Mouse (Mus musculus): Measurements from ENCODE around the gene Ptbp3. TPM values are rescaled to one million over a fixed set of nuclear protein-coding genes. Genes with fewer than 3 reads are reported as not detected.
A peak's percentile ranks its signal among the peaks of the same experiment; 100 is the strongest.

The Ptbp3 gene
- polyA plus RNA-seq, 1 experiment from 2014 or later, result 36.3 TPM

- Histone ChIP-seq H3K36me3 (replicated peaks; ENCODE audit: insufficient read depth, low read length) (no peaks in the 10 kb centered on the region), H3K27me3 (ENCODE audit: insufficient read depth, low read length) (no peaks in the 10 kb centered on the region), H3K9ac (replicated peaks) (peak overlapping the region; percentile 99), H3K27ac (ENCODE audit: low read depth) (peak overlapping the region; percentile 100), H3K4me2 (ENCODE audit: low read depth, low read length) (peak overlapping the region; percentile 97), H3K9me3 (ENCODE audit: low read length) (no peaks in the 10 kb centered on the region), H3K4me1 (ENCODE audit: insufficient read depth) (peaks cover 18% of the 10 kb centered on the region), H3K4me3 (ENCODE audit: low read depth, low read length) (peak overlapping the region; percentile 97)
- DNase-seq (no peak), ATAC-seq (no peak)
- TF ChIP-seq EP300 (IDR thresholded peaks at IDR 0.05; ENCODE audit: low read depth) (0 out of 2 replicates have a peak, but pooled peaks have one; percentile 6), CTCF (IDR thresholded peaks at IDR 0.05; ENCODE audit: low read depth) (no peak)
- 1% methylated on average over 18 of the region's 18 CpGs for WGBS (ENCODE audit: insufficient replicate concordance)
Observed at GRCm38 (mm10) chr4:59548011-59548559, 1.1 kb downstream of the Ptbp3 start.

GRCm38 (mm10) chr4:59547136-59547889 lies 1.9 kb downstream of the Ptbp3 start:
- peak; percentile 55 for DNase-seq
- 10% methylated on average over 11 of the region's 11 CpGs for WGBS (ENCODE audit: insufficient replicate concordance)
- Histone ChIP-seq H3K36me3 (replicated peaks; ENCODE audit: insufficient read depth, low read length) (no peaks in the 10 kb centered on the region), H3K27me3 (ENCODE audit: insufficient read depth, low read length) (no peaks in the 10 kb centered on the region), H3K27ac (ENCODE audit: low read depth) (peak overlapping the region; percentile 100), H3K4me2 (ENCODE audit: low read depth, low read length) (peak overlapping the region; percentile 97), H3K9ac (replicated peaks) (peak overlapping the region; percentile 99), H3K4me1 (ENCODE audit: insufficient read depth) (peaks cover 18% of the 10 kb centered on the region), H3K4me3 (ENCODE audit: low read depth, low read length) (peak overlapping the region; percentile 97), H3K9me3 (ENCODE audit: low read length) (no peaks in the 10 kb centered on the region)
- TF ChIP-seq EP300 (IDR thresholded peaks at IDR 0.05; ENCODE audit: low read depth), result no peak
- TF ChIP-seq CTCF (IDR thresholded peaks at IDR 0.05; ENCODE audit: low read depth), result no peak
- ATAC-seq, result no peak

- no peak for ATAC-seq
- Histone ChIP-seq H3K4me3 (ENCODE audit: low read depth, low read length) (peak overlapping the region; percentile 97), H3K36me3 (replicated peaks; ENCODE audit: insufficient read depth, low read length) (no peaks in the 10 kb centered on the region), H3K9ac (replicated peaks) (peak overlapping the region; percentile 99), H3K4me1 (ENCODE audit: insufficient read depth) (peaks cover 18% of the 10 kb centered on the region), H3K27me3 (ENCODE audit: insufficient read depth, low read length) (no peaks in the 10 kb centered on the region), H3K9me3 (ENCODE audit: low read length) (no peaks in the 10 kb centered on the region), H3K4me2 (ENCODE audit: low read depth, low read length) (peak overlapping the region; percentile 97), H3K27ac (ENCODE audit: low read depth) (peak overlapping the region; percentile 100)
- no peak for DNase-seq
- 22% methylated on average over 7 of the region's 7 CpGs for WGBS (ENCODE audit: insufficient replicate concordance)
- TF ChIP-seq CTCF (IDR thresholded peaks at IDR 0.05; ENCODE audit: low read depth) (no peak), EP300 (IDR thresholded peaks at IDR 0.05; ENCODE audit: low read depth) (no peak)
Observed at GRCm38 (mm10) chr4:59546285-59547071, 2.7 kb downstream of the Ptbp3 start.

- Histone ChIP-seq H3K27me3 (ENCODE audit: insufficient read depth, low read length) (no peaks in the 10 kb centered on the region), H3K4me1 (ENCODE audit: insufficient read depth) (peaks cover 19% of the 10 kb centered on the region), H3K27ac (ENCODE audit: low read depth) (no peak overlapping the region), H3K36me3 (replicated peaks; ENCODE audit: insufficient read depth, low read length) (no peaks in the 10 kb centered on the region), H3K9me3 (ENCODE audit: low read length) (no peaks in the 10 kb centered on the region), H3K4me2 (ENCODE audit: low read depth, low read length) (0 out of 2 replicates have a peak overlapping the region, but pooled peaks have one; percentile 0), H3K4me3 (ENCODE audit: low read depth, low read length) (no peak overlapping the region), H3K9ac (replicated peaks) (no peak overlapping the region)
- TF ChIP-seq CTCF (IDR thresholded peaks at IDR 0.05; ENCODE audit: low read depth), result no peak
- no peak for TF ChIP-seq EP300 (IDR thresholded peaks at IDR 0.05; ENCODE audit: low read depth)
- 59% methylated on average over 2 of the region's 2 CpGs for WGBS (ENCODE audit: insufficient replicate concordance)
- DNase-seq, result no peak
- ATAC-seq, result no peak
Observed at GRCm38 (mm10) chr4:59544654-59545053, 4.5 kb downstream of the Ptbp3 start.

- no peak for TF ChIP-seq EP300 (IDR thresholded peaks at IDR 0.05; ENCODE audit: low read depth)
- TF ChIP-seq CTCF (IDR thresholded peaks at IDR 0.05; ENCODE audit: low read depth), result peak; percentile 58
- no peak overlapping the region for H3K4me2 ChIP-seq (ENCODE audit: low read depth, low read length)
Observed at GRCm38 (mm10) chr4:59543006-59543405, 6.2 kb downstream of the Ptbp3 start.

GRCm38 (mm10) chr4:59536281-59536680 lies 12.9 kb downstream of the Ptbp3 start:
- no peaks in the 10 kb centered on the region for H3K9me3 ChIP-seq (ENCODE audit: low read length)
- no peak overlapping the region for H3K27ac ChIP-seq (ENCODE audit: low read depth)
- no peaks in the 10 kb centered on the region for H3K27me3 ChIP-seq (ENCODE audit: insufficient read depth, low read length)
- WGBS (ENCODE audit: insufficient replicate concordance), result 73% methylated on average over 1 of the region's 1 CpGs
- ATAC-seq (no peak), DNase-seq (no peak)
- H3K4me2 ChIP-seq (ENCODE audit: low read depth, low read length), result no peak overlapping the region
- H3K4me3 ChIP-seq (ENCODE audit: low read depth, low read length), result no peak overlapping the region
- H3K36me3 ChIP-seq (replicated peaks; ENCODE audit: insufficient read depth, low read length), result peaks cover 4% of the 10 kb centered on the region; the same call in 1 of the 2 replicates
- peaks cover 43% of the 10 kb centered on the region for H3K4me1 ChIP-seq (ENCODE audit: insufficient read depth)
- no peak overlapping the region for H3K9ac ChIP-seq (replicated peaks)
- no peak for TF ChIP-seq EP300 (IDR thresholded peaks at IDR 0.05; ENCODE audit: low read depth)

More at GRCm38 (mm10) chr4:59543006-59543405, 6.2 kb downstream of the Ptbp3 start:
- ATAC-seq, result no peak
- Histone ChIP-seq H3K27me3 (ENCODE audit: insufficient read depth, low read length) (no peaks in the 10 kb centered on the region), H3K4me3 (ENCODE audit: low read depth, low read length) (no peak overlapping the region), H3K27ac (ENCODE audit: low read depth) (no peak overlapping the region), H3K36me3 (replicated peaks; ENCODE audit: insufficient read depth, low read length) (no peaks in the 10 kb centered on the region), H3K9ac (replicated peaks) (no peak overlapping the region), H3K4me1 (ENCODE audit: insufficient read depth) (peaks cover 24% of the 10 kb centered on the region), H3K9me3 (ENCODE audit: low read length) (no peaks in the 10 kb centered on the region)
- no peak for DNase-seq
